8 mouse cellular contexts compared by ENCODE assay signal in genomic region chr7:28808957-28809393, GRCm38 (mm10). TPM values are rescaled to one million over a fixed set of nuclear protein-coding genes. Genes with fewer than 3 reads are reported as not detected.
DNase-seq lines count a peak whose midpoint lies in the region; ATAC-seq and TF ChIP-seq lines count a peak whose summit lies in the region.

No protein-coding gene starts in this region.

- under 1% methylated on average over 32 of the region's 32 CpGs for WGBS in cerebellum, adult 2 months
- 0% methylated on average over 32 of the region's 32 CpGs for WGBS in lung, embryonic 15.5 days
- 1% methylated on average over 30 of the region's 32 CpGs for WGBS in olfactory bulb, adult 2 months

- TF ChIP-seq RAD21 in MEL (IDR thresholded peaks at IDR 0.05; ENCODE audit: low read depth, low read length) = no peak

- H3K4me3 ChIP-seq in MEL (ENCODE audit: control insufficient read depth in 1 of 2, insufficient read depth in 1 of 2, low read depth in 2 of 2, low read length in 2 of 2) = peak overlapping the region; percentile 67 to 69
- peak overlapping the region; percentile 72 for H3K4me3 ChIP-seq in cerebellum, adult 2 months (replicated peaks; ENCODE audit: insufficient read depth, low read depth, low read length)
- peak overlapping the region; percentile 89 for H3K4me3 ChIP-seq in lung, embryonic 15.5 days
- peak overlapping the region; percentile 73 for H3K4me3 ChIP-seq in olfactory bulb, adult 2 months (ENCODE audit: insufficient read depth, low read depth, low read length)

- H3K4me2 ChIP-seq in lung, embryonic 15.5 days = peak overlapping the region; percentile 86

- peaks cover 34% of the 10 kb centered on the region for H3K79me2 ChIP-seq in MEL (ENCODE audit: control insufficient read depth, insufficient read depth, low read length, poor library complexity)

- ATAC-seq in hematopoietic stem cell, adult 5-6 weeks (replicated peaks in 1 of 2; ENCODE audit: insufficient read depth in 1 of 2, low FRiP score in 2 of 2, low TSS enrichment in 1 of 2, low read depth in 1 of 2, poor library complexity in 2 of 2, severe bottlenecking in 2 of 2) = peak; percentile 48 to 53
- ATAC-seq in lung, embryonic 15.5 days (ENCODE audit: borderline replicate concordance, extremely low read depth, low FRiP score, low TSS enrichment) = peak; percentile 74

- peak overlapping the region; percentile 85 for H3K9ac ChIP-seq in MEL (ENCODE audit: control insufficient read depth, low read depth, low read length, poor library complexity, severe bottlenecking)
- peak overlapping the region; percentile 91 for H3K9ac ChIP-seq in lung, embryonic 15.5 days

- peaks cover 5 to 28% of the 10 kb centered on the region in 2 experiments for H3K4me1 ChIP-seq in MEL (ENCODE audit: control insufficient read depth in 1 of 2, insufficient read depth in 2 of 2, low read length in 2 of 2)
- no peaks in the 10 kb centered on the region; the same call in 1 of the 2 replicates for H3K4me1 ChIP-seq in cerebellum, adult 2 months (ENCODE audit: control insufficient read depth, insufficient read depth, low read length)
- H3K4me1 ChIP-seq in lung, embryonic 15.5 days = peaks cover 43% of the 10 kb centered on the region
- peaks cover 18% of the 10 kb centered on the region for H3K4me1 ChIP-seq in olfactory bulb, adult 2 months (ENCODE audit: control insufficient read depth, insufficient read depth, low read length)

- TF ChIP-seq CTCF in MEL (IDR thresholded peaks at IDR 0.05 in 2 of 3, conservative IDR thresholded peaks at IDR 0.05 in 1 of 3; ENCODE audit: control insufficient read depth in 1 of 3, insufficient read depth in 1 of 3, low read depth in 2 of 3, low read length in 3 of 3, poor library complexity in 1 of 3, severe bottlenecking in 1 of 3) = no peak
- TF ChIP-seq CTCF in cerebellum, adult 2 months (IDR thresholded peaks at IDR 0.05; ENCODE audit: borderline replicate concordance, insufficient read depth, low read depth, low read length) = no peak
- no peak for TF ChIP-seq CTCF in olfactory bulb, adult 2 months (IDR thresholded peaks at IDR 0.05; ENCODE audit: insufficient read depth, low read depth, low read length)

- peak overlapping the region; percentile 99 for H3K27ac ChIP-seq in MEL (ENCODE audit: control insufficient read depth, low read depth, low read length)
- peak overlapping the region; percentile 94 for H3K27ac ChIP-seq in cerebellum, adult 2 months (ENCODE audit: insufficient read depth, low read length)
- H3K27ac ChIP-seq in lung, embryonic 15.5 days = peak overlapping the region; percentile 100
- H3K27ac ChIP-seq in olfactory bulb, adult 2 months (ENCODE audit: insufficient read depth, low read depth, low read length) = peak overlapping the region; percentile 92

- peak in 1 of 2 experiments; percentile 86; a peak in 3 of 4 replicates for TF ChIP-seq POLR2A in MEL (IDR thresholded peaks at IDR 0.05; ENCODE audit: control insufficient read depth in 1 of 2, insufficient read depth in 1 of 2, low read depth in 1 of 2, low read length in 2 of 2, poor library complexity in 1 of 2)
- peak; percentile 67 for TF ChIP-seq POLR2A in cerebellum, adult 2 months (IDR thresholded peaks at IDR 0.05; ENCODE audit: borderline replicate concordance, insufficient read depth, low read length)
- TF ChIP-seq POLR2A in olfactory bulb, adult 2 months (IDR thresholded peaks at IDR 0.05; ENCODE audit: insufficient read depth, low read depth, low read length) = peak; percentile 37; the same call in 1 of the 2 replicates

- no peak; a peak in 2 of 4 replicates for TF ChIP-seq EP300 in MEL (IDR thresholded peaks at IDR 0.05; ENCODE audit: low read depth in 1 of 2, low read length in 2 of 2)

- peaks cover 11 to 25% of the 10 kb centered on the region in 2 experiments; a peak in 3 of 4 replicates for H3K36me3 ChIP-seq in MEL (ENCODE audit: control insufficient read depth in 1 of 2, insufficient read depth in 2 of 2, low read length in 2 of 2)
- peaks cover 22% of the 10 kb centered on the region for H3K36me3 ChIP-seq in lung, embryonic 15.5 days

- no peaks in the 10 kb centered on the region for H3K27me3 ChIP-seq in MEL (ENCODE audit: control insufficient read depth in 1 of 2, insufficient read depth in 2 of 2, low read length in 2 of 2)
- H3K27me3 ChIP-seq in cerebellum, adult 2 months (ENCODE audit: control insufficient read depth, insufficient read depth, low read length) = no peaks in the 10 kb centered on the region
- no peaks in the 10 kb centered on the region for H3K27me3 ChIP-seq in lung, embryonic 15.5 days

- peak; percentile 94 for DNase-seq in MEL (ENCODE audit: low read depth, low spot score)
- peak; percentile 96 for DNase-seq in cerebellum, adult 2 months
- DNase-seq in forelimb bud, embryonic 11.5 days (ENCODE audit: low read depth, low spot score) = peak; percentile 91
- peak; percentile 80 for DNase-seq in layer of hippocampus, adult 9-10 months (ENCODE audit: low spot score)
- DNase-seq in thymus, adult 18-20 months = peak; percentile 93 to 94

- no peaks in the 10 kb centered on the region for H3K9me3 ChIP-seq in MEL (replicated peaks; ENCODE audit: insufficient read depth, low read length)
- no peaks in the 10 kb centered on the region for H3K9me3 ChIP-seq in lung, embryonic 15.5 days

TF ChIP-seq in MEL, 35 proteins besides CTCF, POLR2A, EP300 and RAD21 (continues in another document):
- TF ChIP-seq UBTF (IDR thresholded peaks at IDR 0.05; ENCODE audit: borderline replicate concordance, insufficient read depth, low read depth, low read length) (no peak), MAFK (IDR thresholded peaks at IDR 0.05; ENCODE audit: borderline replicate concordance, low read depth, low read length) (no peak), USF1 (IDR thresholded peaks at IDR 0.05; ENCODE audit: low read depth, low read length) (peak; percentile 47; the same call in 1 of the 2 replicates), ZNF384 (IDR thresholded peaks at IDR 0.05; ENCODE audit: low read depth, low read length) (no peak; the same call in 1 of the 2 replicates), ZC3H11A (IDR thresholded peaks at IDR 0.05; ENCODE audit: low read depth, low read length) (no peak), KAT2A (conservative IDR thresholded peaks at IDR 0.05; ENCODE audit: low read depth, low read length) (no peak), CHD2 (IDR thresholded peaks at IDR 0.05; ENCODE audit: low read length) (peak; percentile 78), MYB (IDR thresholded peaks at IDR 0.05; ENCODE audit: low read depth, low read length) (no peak), MXI1 (IDR thresholded peaks at IDR 0.05; ENCODE audit: low read depth, low read length) (peak; percentile 41; the same call in 1 of the 2 replicates), MAX (IDR thresholded peaks at IDR 0.05; ENCODE audit: low read length) (peak; percentile 33; the same call in 1 of the 2 replicates), RCOR1 (IDR thresholded peaks at IDR 0.05; ENCODE audit: low read depth, low read length) (no peak)

RNA-seq across cellular contexts. Expression of gene Hnrnpl, which starts 0.6 kb away (rescaled TPM):
- total RNA-seq in MEL (2012; rRNA removed) = 246 and 303 TPM in 2 replicates
- 1,000 to 10,000 TPM in 1 of 2 experiments, 100 to 1,000 TPM in 1; 684 to 1,095 TPM for polyA plus RNA-seq in MEL (2012; ENCODE audit: insufficient read depth in 1 of 2, insufficient read length in 2 of 2, low read depth in 1 of 2, low replicate concordance in 2 of 2, missing spikeins in 1 of 2)
- polyA plus RNA-seq in cerebellum, adult 2 months (2012; rRNA removed) = 366 and 379 TPM in 2 replicates
- total RNA-seq in hematopoietic stem cell, adult 5-6 weeks (2017) = 340 and 427 TPM in 2 replicates
- 254 and 264 TPM in 2 replicates for polyA plus RNA-seq in lung, embryonic 15.5 days (2015; fragmentation: Nextera tagmentation; extraction: Ambion mirVana)
- 179 and 465 TPM in 2 replicates for polyA plus RNA-seq in olfactory bulb, adult 2 months (2012; ENCODE audit: insufficient read depth, insufficient read length, low replicate concordance, missing spikeins)

RNA-seq across cellular contexts. Expression of gene Ech1, which starts 16.0 kb away (rescaled TPM):
- total RNA-seq in MEL (2012; rRNA removed) = 82.8 and 99.5 TPM in 2 replicates
- polyA plus RNA-seq in MEL (2012; ENCODE audit: insufficient read depth in 1 of 2, insufficient read length in 2 of 2, low read depth in 1 of 2, low replicate concordance in 2 of 2, missing spikeins in 1 of 2) = 10 to 100 TPM in 1 of 2 experiments, not detected in 1; 74.7 TPM
- polyA plus RNA-seq in cerebellum, adult 2 months (2012; rRNA removed) = 106 and 115 TPM in 2 replicates
- total RNA-seq in hematopoietic stem cell, adult 5-6 weeks (2017) = 120 and 123 TPM in 2 replicates
- 154 and 162 TPM in 2 replicates for polyA plus RNA-seq in lung, embryonic 15.5 days (2015; fragmentation: Nextera tagmentation; extraction: Ambion mirVana)
- polyA plus RNA-seq in olfactory bulb, adult 2 months (2012; ENCODE audit: insufficient read depth, insufficient read length, low replicate concordance, missing spikeins) = not detected in 2 replicates

RNA-seq across cellular contexts. Expression of gene Rinl, which starts 20.2 kb away (rescaled TPM):
- total RNA-seq in MEL (2012; rRNA removed) = 32.9 and 39.9 TPM in 2 replicates
- 10 to 100 TPM in 1 of 2 experiments, not detected in 1; 63.9 TPM for polyA plus RNA-seq in MEL (2012; ENCODE audit: insufficient read depth in 1 of 2, insufficient read length in 2 of 2, low read depth in 1 of 2, low replicate concordance in 2 of 2, missing spikeins in 1 of 2)
- 3.0 and 3.1 TPM in 2 replicates for polyA plus RNA-seq in cerebellum, adult 2 months (2012; rRNA removed)
- 40.5 and 51.7 TPM in 2 replicates for total RNA-seq in hematopoietic stem cell, adult 5-6 weeks (2017)
- 7.1 and 8.8 TPM in 2 replicates for polyA plus RNA-seq in lung, embryonic 15.5 days (2015; fragmentation: Nextera tagmentation; extraction: Ambion mirVana)
- polyA plus RNA-seq in olfactory bulb, adult 2 months (2012; ENCODE audit: insufficient read depth, insufficient read length, low replicate concordance, missing spikeins) = not detected in 2 replicates

RNA-seq across cellular contexts. Expression of gene Lgals4, which starts 24.7 kb away (rescaled TPM):
- total RNA-seq in MEL (2012; rRNA removed) = 1.5 and 2.1 TPM in 2 replicates
- 1 to 10 TPM in 1 of 2 experiments, not detected in 1; 5.1 TPM for polyA plus RNA-seq in MEL (2012; ENCODE audit: insufficient read depth in 1 of 2, insufficient read length in 2 of 2, low read depth in 1 of 2, low replicate concordance in 2 of 2, missing spikeins in 1 of 2)
- 6.9 and 8.3 TPM in 2 replicates for polyA plus RNA-seq in cerebellum, adult 2 months (2012; rRNA removed)
- total RNA-seq in hematopoietic stem cell, adult 5-6 weeks (2017) = 16.7 and 16.8 TPM in 2 replicates
- polyA plus RNA-seq in lung, embryonic 15.5 days (2015; fragmentation: Nextera tagmentation; extraction: Ambion mirVana) = 6.7 and 9.2 TPM in 2 replicates
- not detected in 2 replicates for polyA plus RNA-seq in olfactory bulb, adult 2 months (2012; ENCODE audit: insufficient read depth, insufficient read length, low replicate concordance, missing spikeins)

RNA-seq across cellular contexts. Expression of gene Nfkbib, which starts 41.7 kb away (rescaled TPM):
- 30.7 and 32.9 TPM in 2 replicates for total RNA-seq in MEL (2012; rRNA removed)
- polyA plus RNA-seq in MEL (2012; ENCODE audit: insufficient read depth in 1 of 2, insufficient read length in 2 of 2, low read depth in 1 of 2, low replicate concordance in 2 of 2, missing spikeins in 1 of 2) = 10 to 100 TPM in 1 of 2 experiments, not detected in 1; 52.7 TPM
- 39.6 and 40.0 TPM in 2 replicates for polyA plus RNA-seq in cerebellum, adult 2 months (2012; rRNA removed)
- total RNA-seq in hematopoietic stem cell, adult 5-6 weeks (2017) = 12.4 and 13.1 TPM in 2 replicates
- 36.9 and 38.7 TPM in 2 replicates for polyA plus RNA-seq in lung, embryonic 15.5 days (2015; fragmentation: Nextera tagmentation; extraction: Ambion mirVana)
- not detected in 2 replicates for polyA plus RNA-seq in olfactory bulb, adult 2 months (2012; ENCODE audit: insufficient read depth, insufficient read length, low replicate concordance, missing spikeins)

Comparison
In these comparisons a context has a peak if more than half of its experiments do, and no peak if none do; other contexts are left out.
1. Peak in every context shown above with its lines: DNase-seq, ATAC-seq, H3K4me3 ChIP-seq and H3K27ac ChIP-seq.